Mouse (Mus musculus): ENCODE measurements at regions not wholly inside any gene's neighbourhood (a gene's known extent, or its start where the extent isn't known, plus 50 kb on each side); places are given as distances from the start of the nearest gene placed in this dataset.

DNA sequence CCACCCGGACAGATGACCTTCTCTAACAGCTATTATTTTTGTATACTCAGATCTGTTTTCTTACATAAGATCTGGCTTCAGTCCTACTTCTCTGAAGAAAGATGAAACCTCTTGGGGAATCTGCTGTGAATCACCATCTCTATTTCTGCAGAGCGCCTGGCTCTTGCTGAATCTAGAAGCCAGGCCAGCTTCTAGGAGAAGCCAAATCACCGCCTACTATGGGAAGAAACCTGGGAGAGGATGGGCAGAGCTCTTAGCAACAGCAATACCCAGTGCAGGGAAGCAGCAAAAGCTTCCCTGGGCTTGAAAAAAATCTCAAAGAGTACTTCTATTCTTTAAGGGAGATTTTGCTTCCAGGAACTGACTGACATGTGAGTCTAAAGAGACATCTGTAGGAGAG lies 77.5 kb upstream of the Ldb2 start:
- ATAC-seq (replicated peaks; ENCODE audit: low read depth, poor library complexity, severe bottlenecking): no peak

DNA sequence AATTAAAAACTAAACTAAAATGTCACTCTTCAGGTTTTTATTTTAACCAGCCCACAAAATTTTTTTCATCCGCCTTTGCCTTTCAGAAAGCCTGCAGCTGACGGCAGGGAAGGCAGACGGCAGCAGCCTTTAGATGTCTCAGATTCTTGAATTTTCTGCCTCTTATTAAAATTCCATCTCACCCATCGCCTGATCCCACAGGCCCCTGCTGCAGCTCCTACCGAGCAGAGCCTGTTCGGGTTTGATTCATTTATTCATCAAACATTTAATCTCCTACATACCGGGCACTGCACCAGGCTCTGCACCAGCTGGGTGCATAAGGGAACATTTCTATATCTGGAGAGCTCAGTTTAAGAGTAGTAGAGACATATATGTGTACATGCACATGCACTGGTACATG lies 72.8 kb upstream of the Ldb2 start:
- no peak for ATAC-seq (replicated peaks; ENCODE audit: low read depth, poor library complexity, severe bottlenecking)

DNA sequence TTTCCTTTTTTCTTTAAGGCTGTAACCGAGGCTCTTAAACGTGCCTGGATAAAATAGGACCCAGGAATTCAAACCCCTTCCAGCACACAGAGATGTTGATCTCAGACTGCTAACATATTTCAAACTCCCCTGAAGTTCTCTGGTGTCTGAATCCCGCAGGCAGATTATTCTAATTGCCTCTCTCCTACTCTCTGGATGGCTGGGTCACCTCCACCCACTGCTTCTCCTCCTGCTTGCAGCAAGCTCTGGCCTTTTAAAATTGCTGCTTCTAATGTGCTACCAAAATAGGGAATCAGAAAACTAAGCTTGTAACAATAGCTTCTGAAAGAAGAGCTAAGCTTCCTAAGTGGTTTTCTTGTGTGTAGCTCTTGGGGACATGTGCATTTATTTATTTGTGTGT lies 64.4 kb upstream of the Ldb2 start:
- no peak for ATAC-seq (replicated peaks; ENCODE audit: low read depth, poor library complexity, severe bottlenecking)

DNA sequence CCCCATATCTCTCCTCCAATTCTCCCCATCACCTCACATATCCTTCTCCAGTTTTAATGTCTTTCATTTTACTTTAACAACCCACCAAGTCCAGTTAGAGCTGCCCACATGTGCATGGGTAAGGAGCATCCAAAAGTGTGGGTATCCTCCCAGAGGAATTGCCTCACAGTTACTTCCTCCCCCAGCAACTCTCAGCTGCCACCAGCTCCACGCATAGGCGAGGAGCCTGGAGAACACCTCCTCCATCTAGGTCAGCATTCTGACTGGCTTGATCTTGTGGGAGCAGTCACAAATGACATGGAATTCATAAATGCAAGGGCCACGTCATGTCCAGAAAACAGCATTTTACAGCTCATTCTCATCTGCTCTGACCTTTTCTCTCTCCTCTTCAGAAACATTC lies 63.9 kb upstream of the Ldb2 start:
- ATAC-seq (replicated peaks; ENCODE audit: low read depth, poor library complexity, severe bottlenecking): no peak

DNA sequence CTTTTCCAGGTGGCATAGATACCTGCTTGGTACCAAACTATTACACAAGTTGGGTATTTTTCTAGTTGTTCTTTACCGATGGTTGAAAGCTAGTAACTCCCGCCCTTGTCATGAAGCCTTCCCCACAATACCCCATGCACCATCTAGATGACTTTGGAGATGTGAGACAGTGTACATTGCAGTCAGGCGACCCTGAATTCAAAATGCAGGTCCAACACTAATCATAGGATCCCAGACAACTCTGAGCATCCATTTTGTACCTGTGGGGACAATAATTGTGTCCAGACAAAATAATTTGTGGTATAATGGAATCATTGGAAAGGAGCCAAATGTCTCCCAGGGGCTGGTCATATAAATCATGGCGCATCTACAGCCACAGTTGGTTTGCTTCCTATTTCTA lies 54.7 kb upstream of the Ldb2 start:
- ATAC-seq (replicated peaks; ENCODE audit: low read depth, poor library complexity, severe bottlenecking): no peak

All from common myeloid progenitor, adult 5-6 weeks (primary cell).